Mouse (Mus musculus): ENCODE data around the gene Dnajb1. TPM values are rescaled to one million over a fixed set of nuclear protein-coding genes. Genes with fewer than 3 reads are reported as not detected.

Gene Dnajb1
- total and polyA plus RNA-seq, 2 experiments from 2014 or later, result 42.7 to 65.0 TPM

- no peak for DNase-seq (ENCODE audit: low spot score)
- H3K9ac ChIP-seq (replicated peaks; ENCODE audit: low read length), result peak overlapping the region; percentile 30; the same call in 1 of the 2 replicates
- peaks cover 23% of the 10 kb centered on the region for H3K4me1 ChIP-seq (ENCODE audit: insufficient read depth, low read length)
These were observed 29.6 kb upstream of the Dnajb1 start for GRCm38 (mm10) chr8:83578131-83579055.

GRCm38 (mm10) chr8:83579676-83580075 is 28.3 kb upstream of the Dnajb1 start:
- H3K36me3 ChIP-seq (ENCODE audit: insufficient read depth, low read length), result no peaks in the 10 kb centered on the region; the same call in 1 of the 2 replicates
- no peak overlapping the region for H3K27ac ChIP-seq
- no peaks in the 10 kb centered on the region for H3K27me3 ChIP-seq (ENCODE audit: insufficient read depth, low read length)
- no peak for DNase-seq (ENCODE audit: low spot score)
- H3K4me1 ChIP-seq (ENCODE audit: insufficient read depth, low read length), result peaks cover 23% of the 10 kb centered on the region
- TF ChIP-seq CTCF (IDR thresholded peaks at IDR 0.05; ENCODE audit: low read depth), result no peak
- no peak for ATAC-seq
- H3K4me2 ChIP-seq (ENCODE audit: low read depth, low read length), result no peak overlapping the region
- H3K4me3 ChIP-seq (ENCODE audit: low read length), result no peak overlapping the region
- WGBS, result 86% methylated on average over 8 of the region's 8 CpGs
- peak overlapping the region; percentile 30; the same call in 1 of the 2 replicates for H3K9ac ChIP-seq (replicated peaks; ENCODE audit: low read length)
- H3K9me3 ChIP-seq (ENCODE audit: low read length), result no peaks in the 10 kb centered on the region

More at GRCm38 (mm10) chr8:83578131-83579055, 29.6 kb upstream of the Dnajb1 start:
- no peak for ATAC-seq
- Histone ChIP-seq H3K4me3 (ENCODE audit: low read length) (no peak overlapping the region), H3K4me2 (ENCODE audit: low read depth, low read length) (no peak overlapping the region), H3K27me3 (ENCODE audit: insufficient read depth, low read length) (no peaks in the 10 kb centered on the region), H3K36me3 (ENCODE audit: insufficient read depth, low read length) (0 out of 2 replicates have a peak, but pooled peaks cover under 1% of the 10 kb centered on the region), H3K27ac (peak overlapping the region; percentile 56; the same call in 1 of the 2 replicates), H3K9me3 (ENCODE audit: low read length) (no peaks in the 10 kb centered on the region)
- TF ChIP-seq CTCF (IDR thresholded peaks at IDR 0.05; ENCODE audit: low read depth), result no peak
- WGBS, result 64% methylated on average over 17 of the region's 17 CpGs

GRCm38 (mm10) chr8:83580826-83581225 is 27.2 kb upstream of the Dnajb1 start:
- Histone ChIP-seq H3K36me3 (ENCODE audit: insufficient read depth, low read length) (no peaks in the 10 kb centered on the region; the same call in 1 of the 2 replicates), H3K9me3 (ENCODE audit: low read length) (no peaks in the 10 kb centered on the region), H3K4me1 (ENCODE audit: insufficient read depth, low read length) (peaks cover 20% of the 10 kb centered on the region), H3K4me3 (ENCODE audit: low read length) (no peak overlapping the region), H3K9ac (replicated peaks; ENCODE audit: low read length) (no peak overlapping the region), H3K27me3 (ENCODE audit: insufficient read depth, low read length) (no peaks in the 10 kb centered on the region), H3K27ac (no peak overlapping the region), H3K4me2 (ENCODE audit: low read depth, low read length) (no peak overlapping the region)
- no peak for DNase-seq (ENCODE audit: low spot score)
- 86% methylated on average over 8 of the region's 8 CpGs for WGBS
- ATAC-seq, result no peak
- TF ChIP-seq CTCF (IDR thresholded peaks at IDR 0.05; ENCODE audit: low read depth), result no peak

GRCm38 (mm10) chr8:83582226-83582625 is 25.8 kb upstream of the Dnajb1 start:
- Histone ChIP-seq H3K27ac (no peak overlapping the region), H3K4me2 (ENCODE audit: low read depth, low read length) (no peak overlapping the region), H3K4me3 (ENCODE audit: low read length) (no peak overlapping the region), H3K27me3 (ENCODE audit: insufficient read depth, low read length) (no peaks in the 10 kb centered on the region), H3K36me3 (ENCODE audit: insufficient read depth, low read length) (no peaks in the 10 kb centered on the region; the same call in 1 of the 2 replicates), H3K9ac (replicated peaks; ENCODE audit: low read length) (no peak overlapping the region), H3K9me3 (ENCODE audit: low read length) (no peaks in the 10 kb centered on the region), H3K4me1 (ENCODE audit: insufficient read depth, low read length) (peaks cover 12% of the 10 kb centered on the region)
- TF ChIP-seq CTCF (IDR thresholded peaks at IDR 0.05; ENCODE audit: low read depth), result no peak
- 78% methylated on average over 8 of the region's 8 CpGs for WGBS
- no peak for DNase-seq (ENCODE audit: low spot score)
- no peak for ATAC-seq

GRCm38 (mm10) chr8:83583236-83583635 is 24.8 kb upstream of the Dnajb1 start:
- 86% methylated on average over 15 of the region's 15 CpGs for WGBS
- H3K27ac ChIP-seq, result no peak overlapping the region
- H3K27me3 ChIP-seq (ENCODE audit: insufficient read depth, low read length), result no peaks in the 10 kb centered on the region
- no peaks in the 10 kb centered on the region for H3K9me3 ChIP-seq (ENCODE audit: low read length)
- no peak overlapping the region; the same call in 1 of the 2 replicates for H3K9ac ChIP-seq (replicated peaks; ENCODE audit: low read length)
- H3K4me1 ChIP-seq (ENCODE audit: insufficient read depth, low read length), result peaks cover 14% of the 10 kb centered on the region; the same call in 1 of the 2 replicates
- H3K4me3 ChIP-seq (ENCODE audit: low read length), result no peak overlapping the region
- DNase-seq (ENCODE audit: low spot score) (no peak), ATAC-seq (no peak)
- no peak overlapping the region for H3K4me2 ChIP-seq (ENCODE audit: low read depth, low read length)
- no peaks in the 10 kb centered on the region; the same call in 1 of the 2 replicates for H3K36me3 ChIP-seq (ENCODE audit: insufficient read depth, low read length)
- TF ChIP-seq CTCF (IDR thresholded peaks at IDR 0.05; ENCODE audit: low read depth), result no peak

- no peak for TF ChIP-seq CTCF (IDR thresholded peaks at IDR 0.05; ENCODE audit: low read depth)
- H3K9ac ChIP-seq (replicated peaks; ENCODE audit: low read length), result no peak overlapping the region
- no peak overlapping the region for H3K4me3 ChIP-seq (ENCODE audit: low read length)
- no peak overlapping the region for H3K27ac ChIP-seq
- no peaks in the 10 kb centered on the region for H3K9me3 ChIP-seq (ENCODE audit: low read length)
- H3K4me2 ChIP-seq (ENCODE audit: low read depth, low read length), result no peak overlapping the region
- no peaks in the 10 kb centered on the region for H3K27me3 ChIP-seq (ENCODE audit: insufficient read depth, low read length)
- H3K36me3 ChIP-seq (ENCODE audit: insufficient read depth, low read length), result no peaks in the 10 kb centered on the region; the same call in 1 of the 2 replicates
- WGBS, result 75% methylated on average over 1 of the region's 1 CpGs
- H3K4me1 ChIP-seq (ENCODE audit: insufficient read depth, low read length), result peaks cover 6% of the 10 kb centered on the region; the same call in 1 of the 2 replicates
- DNase-seq (ENCODE audit: low spot score) (no peak), ATAC-seq (no peak)
These were observed 23.2 kb upstream of the Dnajb1 start for GRCm38 (mm10) chr8:83584771-83585170.
